Mouse (Mus musculus): ENCODE data around the gene Vmn2r87. TPM values are rescaled to one million over a fixed set of nuclear protein-coding genes. Genes with fewer than 3 reads are reported as not detected.
"Not testable (repeated sequence)": the region's sequence is repeated elsewhere in the genome, so short reads cannot be mapped to it uniquely, and the experiment has no call there.

Gene Vmn2r87
- total RNA-seq (2021), result not detected
- long read RNA-seq, experiment 1, result 0 reads
- long read RNA-seq, experiment 2, result 0 reads

DNA sequence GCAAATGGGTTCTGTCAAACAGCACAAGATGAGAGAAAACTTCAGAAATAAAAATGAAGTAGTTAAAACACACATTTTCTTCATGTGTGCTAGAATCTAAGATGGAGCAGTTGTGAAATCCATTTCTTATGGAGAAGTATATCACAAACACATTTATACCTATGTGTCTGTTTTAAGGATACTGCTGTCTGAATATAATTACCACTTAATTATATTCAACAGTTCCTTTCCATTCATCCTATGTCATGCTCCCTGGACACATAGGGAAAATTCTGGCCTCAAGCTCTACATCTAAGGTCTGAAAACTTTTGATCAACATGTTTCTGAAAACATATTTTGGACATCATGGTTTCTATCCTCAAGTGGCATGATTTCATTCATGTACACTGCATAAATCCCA lies at the start of gene Vmn2r87:
Vmn2r87 (minus strand) TSS at position 101 of the 400 bp plus-strand sequence.
- no peak for DNase-seq (ENCODE audit: low spot score)

DNA sequence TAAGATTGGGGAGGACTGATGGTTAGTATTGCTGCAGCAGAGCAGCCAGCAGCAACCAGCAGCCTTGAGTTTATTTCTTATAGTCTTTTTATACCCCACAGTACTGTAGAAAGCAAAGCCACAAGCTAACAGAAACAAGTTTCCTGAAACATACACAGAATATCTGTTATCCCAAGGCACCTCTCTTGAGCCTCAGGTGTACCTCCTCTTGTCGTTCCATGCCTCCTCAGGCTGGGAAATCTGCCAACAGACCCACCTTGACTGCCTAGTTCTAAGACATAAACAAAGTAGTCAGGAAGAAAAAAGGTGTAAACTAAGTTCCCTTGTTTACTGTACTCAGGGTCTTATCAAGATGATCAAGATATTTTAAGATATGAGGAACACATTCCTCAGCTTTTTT lies 47.1 kb upstream of the Vmn2r87 start:
- not testable (repeated sequence) for DNase-seq (ENCODE audit: low spot score)

DNA sequence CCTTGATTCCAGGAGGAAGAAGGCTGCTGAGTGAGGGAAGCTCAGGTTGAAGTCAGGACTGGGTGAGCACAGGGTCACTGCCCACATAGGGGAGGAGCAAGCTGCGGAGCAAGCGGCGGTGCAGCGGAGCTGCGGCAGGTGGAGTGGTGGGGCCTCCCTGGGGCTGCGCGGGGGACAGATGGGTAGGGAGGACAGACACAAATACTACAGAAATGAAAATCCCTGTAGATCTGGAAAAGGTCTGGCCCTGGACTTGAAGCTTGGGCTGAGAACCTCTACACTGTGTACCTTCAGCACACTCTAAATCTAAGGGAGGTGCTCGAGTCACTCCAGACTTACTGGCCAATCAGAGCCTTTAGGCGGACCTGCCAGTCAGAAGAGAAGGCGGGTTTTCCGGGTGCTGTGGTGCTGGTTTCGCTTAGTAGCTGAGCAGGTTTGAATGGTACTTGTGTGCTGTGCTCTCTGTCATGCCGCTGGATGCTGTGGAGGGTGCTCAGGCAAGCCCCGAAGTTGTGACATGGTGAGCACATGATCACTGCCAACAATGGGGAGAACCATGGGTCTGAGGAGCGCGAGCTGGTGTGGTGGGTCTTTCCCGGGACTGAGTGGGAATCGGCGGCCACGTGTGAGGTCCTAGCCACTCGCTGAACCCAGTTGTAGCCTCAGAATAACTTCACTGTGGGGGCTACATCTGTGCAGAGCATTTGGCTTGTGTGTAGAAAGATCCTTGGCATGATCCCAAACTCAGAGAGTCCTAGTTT lies 44.9 kb upstream of the Vmn2r87 start:
- peak; percentile 64 for DNase-seq (ENCODE audit: low spot score)

DNA sequence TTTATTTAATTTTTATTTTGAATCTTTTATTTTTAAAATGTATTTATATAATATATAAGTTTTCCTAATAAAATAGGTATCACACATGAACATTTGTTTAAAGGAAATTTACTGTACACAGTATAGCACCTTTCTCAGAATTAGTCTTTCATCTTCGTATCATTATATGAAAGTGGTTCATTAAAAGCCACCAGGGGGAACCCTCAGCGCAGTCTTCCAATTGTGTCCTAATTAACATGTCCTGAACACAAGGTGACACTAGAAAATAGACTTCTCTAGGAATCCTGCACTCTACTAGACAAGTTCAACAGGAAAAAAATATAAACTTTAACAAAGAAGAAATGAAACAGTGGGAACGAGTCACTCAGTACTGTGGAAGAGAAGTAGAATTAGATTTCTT lies 38.9 kb upstream of the Vmn2r87 start:
- no peak for DNase-seq (ENCODE audit: low spot score)

DNA sequence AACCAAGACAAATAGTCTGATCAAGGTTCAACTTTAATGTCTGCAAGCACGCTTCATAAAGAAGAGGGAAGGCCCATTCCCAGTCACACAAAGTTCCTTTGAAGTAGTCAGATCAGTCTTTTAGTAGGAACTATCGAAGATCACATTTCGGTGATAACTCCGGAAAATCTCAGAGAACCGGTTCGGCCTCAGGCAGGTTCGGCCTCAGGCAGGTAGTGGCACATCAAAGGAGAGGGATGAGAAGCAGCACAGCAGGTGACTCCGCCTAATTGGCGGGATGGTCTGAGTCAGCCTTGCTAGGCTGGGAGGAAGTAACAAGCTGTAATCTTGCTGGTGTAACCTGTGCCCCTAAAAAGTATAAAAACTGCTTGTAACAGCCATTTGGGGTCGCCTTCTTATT lies 30.7 kb upstream of the Vmn2r87 start:
- DNase-seq (ENCODE audit: low spot score), result no peak

DNA sequence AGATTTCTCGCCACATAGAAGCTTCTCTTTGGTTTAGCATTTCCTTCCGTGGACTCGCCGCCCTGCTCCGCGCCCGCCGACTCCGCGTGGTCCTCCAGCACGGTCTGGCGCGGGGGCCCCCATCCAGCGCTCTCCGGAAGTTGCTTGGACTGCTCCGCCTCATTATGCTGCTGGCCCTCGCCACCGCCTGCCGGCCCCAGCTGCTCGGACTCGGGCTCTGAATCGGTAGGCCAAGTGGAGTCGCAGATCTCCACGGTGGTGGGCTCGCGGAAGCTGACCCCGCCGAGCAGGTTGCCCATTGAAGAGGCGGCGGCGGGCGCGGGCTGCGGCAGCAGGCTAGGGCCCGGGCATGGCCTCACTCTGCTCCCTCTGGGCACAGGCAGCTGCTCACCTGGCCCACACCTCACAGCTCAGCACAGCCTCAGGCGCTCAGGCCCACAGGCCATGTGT lies 26.9 kb downstream of the Vmn2r87 start:
- no peak for DNase-seq (ENCODE audit: low spot score)

DNA sequence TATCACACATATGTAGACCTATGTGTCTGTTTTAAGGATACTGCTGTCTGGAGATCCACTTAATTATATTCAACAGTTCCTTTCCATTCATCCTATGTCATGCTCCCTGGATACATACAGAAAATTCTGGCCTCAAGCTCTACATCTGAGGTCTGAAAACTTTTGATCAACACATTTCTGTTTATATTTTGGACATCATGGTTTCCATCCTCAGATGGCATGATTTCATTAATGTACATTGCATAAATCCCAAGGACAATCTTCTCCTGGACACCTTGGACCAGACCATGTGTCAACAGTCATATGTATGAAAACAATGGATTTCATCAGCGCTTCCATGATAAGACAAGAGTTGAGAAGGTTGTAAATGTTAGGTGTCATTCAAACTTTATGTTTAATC lies 41.2 kb downstream of the Vmn2r87 start, which contains the start of gene Vmn2r86:
Vmn2r86 (minus strand) TSS at position 101 of the 400 bp plus-strand sequence.
- DNase-seq (ENCODE audit: low spot score), result not testable (repeated sequence)

DNA sequence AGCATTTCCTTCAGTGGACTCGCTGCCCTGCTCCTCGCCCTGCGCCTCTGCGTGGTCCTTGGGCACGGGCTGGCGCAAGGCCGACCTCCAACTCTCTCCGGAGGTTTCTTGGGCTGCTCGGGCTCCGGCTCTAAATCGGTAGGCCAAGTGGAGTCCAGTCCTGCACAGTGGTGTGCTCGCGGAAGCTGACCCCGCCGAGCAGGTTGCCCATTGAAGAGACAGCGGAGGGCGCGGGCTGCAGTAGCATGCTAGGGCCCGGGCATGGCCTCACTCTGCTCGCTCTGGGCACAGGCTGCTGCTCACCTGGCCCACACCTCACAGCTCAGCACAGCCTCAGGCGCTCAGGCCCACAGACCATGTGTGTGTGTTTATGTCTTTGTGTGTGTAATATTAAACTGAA lies 52.4 kb downstream of the Vmn2r87 start:
- no peak for DNase-seq (ENCODE audit: low spot score)

DNA sequence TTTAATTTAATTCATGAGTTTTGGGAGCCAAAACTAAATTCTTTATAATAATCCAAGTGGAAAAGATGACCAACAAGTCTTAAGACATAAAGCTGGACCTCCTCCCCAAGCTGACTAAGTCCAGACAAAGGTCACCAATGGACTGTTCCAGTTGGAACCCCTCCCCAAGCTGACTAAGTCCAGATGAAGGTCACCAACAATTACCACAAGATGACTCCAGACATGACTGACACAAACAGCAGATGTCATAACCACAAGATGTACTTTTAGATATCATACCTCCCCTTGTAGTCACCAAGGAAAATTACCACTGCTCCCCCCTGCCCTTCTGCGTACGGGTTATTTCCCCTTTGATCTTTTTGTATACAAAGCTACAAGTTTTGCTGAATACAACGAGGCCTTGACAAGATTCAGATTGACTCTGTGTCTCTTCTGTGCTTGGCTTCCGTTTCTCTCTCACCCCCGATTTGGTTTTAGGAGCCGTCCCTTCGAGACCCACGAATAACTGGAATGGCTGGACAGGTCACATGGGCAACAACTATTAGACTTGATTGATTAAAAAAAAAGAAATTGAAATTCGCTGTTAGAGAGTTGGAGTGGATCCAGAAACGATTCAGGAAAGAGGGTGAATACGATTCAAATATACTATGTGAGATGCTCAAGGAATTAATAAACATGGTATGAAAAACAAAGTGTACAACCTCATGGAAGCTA lies 62.9 kb downstream of the Vmn2r87 start:
- not testable (repeated sequence) for DNase-seq (ENCODE audit: low spot score)

DNA sequence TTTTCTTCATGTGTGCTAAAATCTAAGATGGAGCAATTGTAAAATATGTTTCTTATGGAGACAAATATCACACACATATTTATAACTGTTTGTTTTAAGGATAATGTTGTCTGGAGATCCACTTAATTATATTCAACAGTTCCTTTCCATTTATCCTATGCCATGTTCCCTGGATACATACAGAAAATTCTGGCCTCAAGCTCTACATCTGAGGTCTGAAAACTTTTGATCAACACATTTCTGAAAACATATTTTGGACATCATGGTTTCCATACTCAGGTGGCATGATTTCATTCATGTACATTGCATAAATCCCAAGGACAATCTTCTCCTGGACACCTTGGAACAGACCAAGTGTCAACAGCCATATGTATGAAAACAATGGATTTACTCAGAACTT lies 67.6 kb downstream of the Vmn2r87 start, which contains the start of gene Vmn2r85:
Vmn2r85 (minus strand) TSS at position 101 of the 400 bp plus-strand sequence.
- DNase-seq (ENCODE audit: low spot score), result not testable (repeated sequence)

DNA sequence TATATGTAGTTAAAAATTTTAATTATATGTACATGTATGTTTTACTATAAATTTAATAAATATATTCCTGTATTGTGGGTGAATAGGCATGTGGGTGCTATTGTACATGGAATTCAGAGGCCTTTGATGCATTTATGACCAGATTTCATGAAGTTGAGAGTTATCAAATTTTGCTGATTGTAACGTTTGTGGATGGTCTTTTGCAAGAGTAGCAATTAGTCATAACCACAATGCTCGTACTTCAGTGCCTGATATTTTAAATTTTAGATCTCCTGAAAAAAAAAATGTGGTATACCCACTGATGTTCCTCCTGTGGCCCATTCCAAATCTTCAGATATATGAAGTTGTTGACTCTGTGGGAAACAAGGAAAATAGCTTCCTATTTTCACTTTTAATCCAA lies 74.8 kb downstream of the Vmn2r87 start:
- not testable (repeated sequence) for DNase-seq (ENCODE audit: low spot score)

Other genes with a start within 250 kb of the Vmn2r87 start
- not detected for gene Neurod4, start 217.2 kb downstream of the Vmn2r87 start, total RNA-seq (2021)
- gene Tespa1, start 174.5 kb downstream of the Vmn2r87 start, total RNA-seq (2021), result under 1 TPM; 0.18 to 0.47 TPM
- gene Vmn2r84, start 103.1 kb downstream of the Vmn2r87 start, total RNA-seq (2021), result not detected
- not detected for gene Vmn2r85, start 67.7 kb downstream of the Vmn2r87 start, total RNA-seq (2021)
- not detected for gene Vmn2r86, start 41.3 kb downstream of the Vmn2r87 start, total RNA-seq (2021)

Data from gastrocnemius, adult 18-20 months (tissue).